Mouse (Mus musculus) WW6 (cell line): ENCODE measurements around the gene Olfr1310.
"Not testable (repeated sequence)": the region's sequence is repeated elsewhere in the genome, so short reads cannot be mapped to it uniquely, and the experiment has no call there.

ENCODE experiments used
- DNase-seq: peaks from one replicate; pipeline ENCODE4 v3.0.0-alpha.2; 2013; ENCODE audit warnings: low read depth, low spot score

The Olfr1310 gene

GRCm38 (mm10) chr2:112012608-112013007 is at the start of gene Olfr1310:
TSS of gene Olfr1310 (minus strand) at chr2:112012708.
- no peak for DNase-seq

- DNase-seq, result no peak
These were observed 37.6 kb upstream of the Olfr1310 start, which contains the start of gene Olfr1312 for GRCm38 (mm10) chr2:112050138-112050537. TSS of gene Olfr1312 (minus strand) at chr2:112050238.

GRCm38 (mm10) chr2:112026971-112027370 is 14.5 kb upstream of the Olfr1310 start:
- DNase-seq, result not testable (repeated sequence)

- DNase-seq, result no peak
These were observed 11.8 kb upstream of the Olfr1310 start, which contains the start of gene Olfr1311 for GRCm38 (mm10) chr2:112024312-112024711. TSS of gene Olfr1311 (minus strand) at chr2:112024412.

GRCm38 (mm10) chr2:112014900-112015299 is 2.4 kb upstream of the Olfr1310 start:
- DNase-seq, result no peak

GRCm38 (mm10) chr2:111990181-111990580 is 22.3 kb downstream of the Olfr1310 start, which contains the start of gene Olfr1309:
TSS of gene Olfr1309 (minus strand) at chr2:111990281.
- DNase-seq, result no peak

- no peak for DNase-seq
These were observed 47.7 kb downstream of the Olfr1310 start, which contains the start of gene Olfr1308 for GRCm38 (mm10) chr2:111964844-111965243. TSS of gene Olfr1308 (minus strand) at chr2:111964944.
